Mouse (Mus musculus): ENCODE measurements at regions not wholly inside any gene's neighbourhood (a gene's known extent, or its start where the extent isn't known, plus 50 kb on each side); places are given as distances from the start of the nearest gene placed in this dataset.

GRCm38 (mm10) chr16:55390400-55390799, 92.6 kb upstream of the Zpld1 start:
- H3K36me3 ChIP-seq (replicated peaks; ENCODE audit: control insufficient read depth, insufficient read depth, low read depth, low read length) = no peaks in the 10 kb centered on the region
- no peak overlapping the region for H3K4me3 ChIP-seq (ENCODE audit: low read depth, low read length)
- H3K9me3 ChIP-seq (replicated peaks; ENCODE audit: control insufficient read depth, low read length) = no peaks in the 10 kb centered on the region
- no peak for DNase-seq (ENCODE audit: low spot score)
- WGBS = 82% methylated on average over 7 of the region's 7 CpGs
- H3K4me1 ChIP-seq (ENCODE audit: control insufficient read depth, insufficient read depth, low read length) = no peaks in the 10 kb centered on the region
- no peak for ATAC-seq (replicated peaks; ENCODE audit: insufficient number of reproducible peaks, low FRiP score, low TSS enrichment, low read depth)
- H3K27me3 ChIP-seq (ENCODE audit: control insufficient read depth, insufficient read depth, low read length) = no peaks in the 10 kb centered on the region
- no peak overlapping the region for H3K27ac ChIP-seq (replicated peaks; ENCODE audit: low read depth, low read length)
- H3K9ac ChIP-seq (replicated peaks; ENCODE audit: low read length) = no peak overlapping the region
- no peak overlapping the region for H3K4me2 ChIP-seq (ENCODE audit: low read depth, low read length)

GRCm38 (mm10) chr16:55379996-55380395, 82.2 kb upstream of the Zpld1 start:
- 61% methylated on average over 7 of the region's 7 CpGs for whole genome bisulfite sequencing
- no peaks in the 10 kb centered on the region for H3K9me3 ChIP-seq (replicated peaks; ENCODE audit: control insufficient read depth, low read length)

GRCm38 (mm10) chr16:55379189-55379588, 81.4 kb upstream of the Zpld1 start:
- Histone ChIP-seq H3K27ac (replicated peaks; ENCODE audit: low read depth, low read length) (no peak overlapping the region), H3K27me3 (ENCODE audit: control insufficient read depth, insufficient read depth, low read length) (no peaks in the 10 kb centered on the region), H3K4me1 (ENCODE audit: control insufficient read depth, insufficient read depth, low read length) (no peaks in the 10 kb centered on the region), H3K9me3 (replicated peaks; ENCODE audit: control insufficient read depth, low read length) (no peaks in the 10 kb centered on the region), H3K36me3 (replicated peaks; ENCODE audit: control insufficient read depth, insufficient read depth, low read depth, low read length) (no peaks in the 10 kb centered on the region), H3K4me2 (ENCODE audit: low read depth, low read length) (no peak overlapping the region), H3K9ac (replicated peaks; ENCODE audit: low read length) (no peak overlapping the region), H3K4me3 (ENCODE audit: low read depth, low read length) (no peak overlapping the region)
- DNase-seq (ENCODE audit: low spot score) (no peak), ATAC-seq (replicated peaks; ENCODE audit: insufficient number of reproducible peaks, low FRiP score, low TSS enrichment, low read depth) (no peak)

More at GRCm38 (mm10) chr16:55379996-55380395, 82.2 kb upstream of the Zpld1 start:
- Histone ChIP-seq H3K36me3 (replicated peaks; ENCODE audit: control insufficient read depth, insufficient read depth, low read depth, low read length) (no peaks in the 10 kb centered on the region), H3K4me1 (ENCODE audit: control insufficient read depth, insufficient read depth, low read length) (no peaks in the 10 kb centered on the region), H3K4me3 (ENCODE audit: low read depth, low read length) (no peak overlapping the region), H3K27ac (replicated peaks; ENCODE audit: low read depth, low read length) (no peak overlapping the region), H3K4me2 (ENCODE audit: low read depth, low read length) (no peak overlapping the region), H3K27me3 (ENCODE audit: control insufficient read depth, insufficient read depth, low read length) (no peaks in the 10 kb centered on the region), H3K9ac (replicated peaks; ENCODE audit: low read length) (no peak overlapping the region)
- ATAC-seq (replicated peaks; ENCODE audit: insufficient number of reproducible peaks, low FRiP score, low TSS enrichment, low read depth) = no peak
- no peak for DNase-seq (ENCODE audit: low spot score)

- no peak overlapping the region for H3K9ac ChIP-seq (replicated peaks; ENCODE audit: low read length)
- no peak overlapping the region for H3K27ac ChIP-seq (replicated peaks; ENCODE audit: low read depth, low read length)
- 57% methylated on average over 3 of the region's 3 CpGs for WGBS
Observed at GRCm38 (mm10) chr16:55378701-55379100, 80.9 kb upstream of the Zpld1 start.

GRCm38 (mm10) chr16:55375922-55376321, 78.1 kb upstream of the Zpld1 start:
- ATAC-seq (replicated peaks; ENCODE audit: insufficient number of reproducible peaks, low FRiP score, low TSS enrichment, low read depth) (no peak), DNase-seq (ENCODE audit: low spot score) (no peak)
- Histone ChIP-seq H3K9ac (replicated peaks; ENCODE audit: low read length) (no peak overlapping the region), H3K9me3 (replicated peaks; ENCODE audit: control insufficient read depth, low read length) (no peaks in the 10 kb centered on the region), H3K27ac (replicated peaks; ENCODE audit: low read depth, low read length) (no peak overlapping the region), H3K27me3 (ENCODE audit: control insufficient read depth, insufficient read depth, low read length) (no peaks in the 10 kb centered on the region), H3K4me1 (ENCODE audit: control insufficient read depth, insufficient read depth, low read length) (no peaks in the 10 kb centered on the region), H3K4me3 (ENCODE audit: low read depth, low read length) (no peak overlapping the region), H3K36me3 (replicated peaks; ENCODE audit: control insufficient read depth, insufficient read depth, low read depth, low read length) (no peaks in the 10 kb centered on the region), H3K4me2 (ENCODE audit: low read depth, low read length) (no peak overlapping the region)
- WGBS = 87% methylated on average over 3 of the region's 3 CpGs

More at GRCm38 (mm10) chr16:55378701-55379100, 80.9 kb upstream of the Zpld1 start:
- Histone ChIP-seq H3K36me3 (replicated peaks; ENCODE audit: control insufficient read depth, insufficient read depth, low read depth, low read length) (no peaks in the 10 kb centered on the region), H3K4me1 (ENCODE audit: control insufficient read depth, insufficient read depth, low read length) (no peaks in the 10 kb centered on the region), H3K4me3 (ENCODE audit: low read depth, low read length) (no peak overlapping the region), H3K9me3 (replicated peaks; ENCODE audit: control insufficient read depth, low read length) (no peaks in the 10 kb centered on the region), H3K27me3 (ENCODE audit: control insufficient read depth, insufficient read depth, low read length) (no peaks in the 10 kb centered on the region), H3K4me2 (ENCODE audit: low read depth, low read length) (no peak overlapping the region)
- no peak for DNase-seq (ENCODE audit: low spot score)
- no peak for ATAC-seq (replicated peaks; ENCODE audit: insufficient number of reproducible peaks, low FRiP score, low TSS enrichment, low read depth)

- H3K9ac ChIP-seq (replicated peaks; ENCODE audit: low read length) = no peak overlapping the region
- H3K27ac ChIP-seq (replicated peaks; ENCODE audit: low read depth, low read length) = no peak overlapping the region
- H3K9me3 ChIP-seq (replicated peaks; ENCODE audit: control insufficient read depth, low read length) = no peaks in the 10 kb centered on the region
- ATAC-seq (replicated peaks; ENCODE audit: insufficient number of reproducible peaks, low FRiP score, low TSS enrichment, low read depth) = no peak
- no peaks in the 10 kb centered on the region for H3K36me3 ChIP-seq (replicated peaks; ENCODE audit: control insufficient read depth, insufficient read depth, low read depth, low read length)
- no peaks in the 10 kb centered on the region for H3K4me1 ChIP-seq (ENCODE audit: control insufficient read depth, insufficient read depth, low read length)
- no peaks in the 10 kb centered on the region for H3K27me3 ChIP-seq (ENCODE audit: control insufficient read depth, insufficient read depth, low read length)
- no peak overlapping the region for H3K4me3 ChIP-seq (ENCODE audit: low read depth, low read length)
- H3K4me2 ChIP-seq (ENCODE audit: low read depth, low read length) = no peak overlapping the region
- DNase-seq (ENCODE audit: low spot score) = peak; percentile 35
- WGBS = 34% methylated on average over 4 of the region's 4 CpGs
Observed at GRCm38 (mm10) chr16:55357686-55358085, 59.9 kb upstream of the Zpld1 start.

- H3K4me3 ChIP-seq (ENCODE audit: low read depth, low read length) = no peak overlapping the region
- no peak for ATAC-seq (replicated peaks; ENCODE audit: insufficient number of reproducible peaks, low FRiP score, low TSS enrichment, low read depth)
- H3K9me3 ChIP-seq (replicated peaks; ENCODE audit: control insufficient read depth, low read length) = no peaks in the 10 kb centered on the region
- no peak for DNase-seq (ENCODE audit: low spot score)
- no peak overlapping the region for H3K9ac ChIP-seq (replicated peaks; ENCODE audit: low read length)
- H3K4me2 ChIP-seq (ENCODE audit: low read depth, low read length) = no peak overlapping the region
- 78% methylated on average over 3 of the region's 3 CpGs for WGBS
- no peak overlapping the region for H3K27ac ChIP-seq (replicated peaks; ENCODE audit: low read depth, low read length)
- H3K36me3 ChIP-seq (replicated peaks; ENCODE audit: control insufficient read depth, insufficient read depth, low read depth, low read length) = no peaks in the 10 kb centered on the region
- no peaks in the 10 kb centered on the region for H3K4me1 ChIP-seq (ENCODE audit: control insufficient read depth, insufficient read depth, low read length)
- no peaks in the 10 kb centered on the region for H3K27me3 ChIP-seq (ENCODE audit: control insufficient read depth, insufficient read depth, low read length)
Observed at GRCm38 (mm10) chr16:55356097-55356496, 58.3 kb upstream of the Zpld1 start.
